Mouse (Mus musculus) megakaryocyte, adult 5-6 weeks (primary cell): ENCODE measurements around the gene Ssxb3. TPM values are rescaled to one million over a fixed set of nuclear protein-coding genes. Genes with fewer than 3 reads are reported as not detected.
"Not testable (repeated sequence)": the region's sequence is repeated elsewhere in the genome, so short reads cannot be mapped to it uniquely, and the experiment has no call there.

Experiments used
- ATAC-seq: 2 replicates; pipeline ENCODE4 v1.8.0; 2016; ENCODE audit warnings: mild to moderate bottlenecking, inconsistent platforms; ENCODE audit not compliant: poor library complexity, severe bottlenecking
- total RNA-seq, 2 experiments: library from RNA; stranded (forward) in 1 of 2; stranded (reverse) in 1 of 2; fragments of 153-499, 151-499 nt in 1 of 2; fragments of 221-1000, 200-1000 nt in 1 of 2; gene quantifications; 2 replicates each; pipeline versions ENCODE4 v1.2.3 to v1.2.4; 2015 to 2017

The Ssxb3 gene
- total RNA-seq (2015): not detected in 2 replicates
- total RNA-seq (2017): not detected in 2 replicates

DNA sequence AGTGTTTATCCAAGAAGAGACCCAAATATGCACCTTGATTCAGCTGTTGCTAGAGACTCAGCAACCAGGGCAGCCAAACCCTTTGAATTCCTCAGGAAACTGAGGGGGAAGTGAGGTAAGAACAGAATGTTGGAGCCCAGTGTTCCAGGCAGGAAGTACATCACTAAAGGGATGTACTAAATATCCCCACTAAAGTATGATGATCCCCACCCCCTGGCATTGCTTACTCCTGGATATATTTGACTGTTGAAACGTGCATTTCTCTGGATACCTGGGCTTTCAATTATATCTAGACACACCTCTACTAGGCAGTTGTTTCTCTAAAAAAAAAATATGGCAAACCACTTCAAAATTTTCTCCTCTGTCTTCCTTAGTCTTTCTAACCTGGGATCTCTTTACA, at the start of gene Ssxb3:
Gene Ssxb3 (minus strand): TSS at position 101 of the 400 bp plus-strand sequence.
- ATAC-seq: not testable (repeated sequence)

DNA sequence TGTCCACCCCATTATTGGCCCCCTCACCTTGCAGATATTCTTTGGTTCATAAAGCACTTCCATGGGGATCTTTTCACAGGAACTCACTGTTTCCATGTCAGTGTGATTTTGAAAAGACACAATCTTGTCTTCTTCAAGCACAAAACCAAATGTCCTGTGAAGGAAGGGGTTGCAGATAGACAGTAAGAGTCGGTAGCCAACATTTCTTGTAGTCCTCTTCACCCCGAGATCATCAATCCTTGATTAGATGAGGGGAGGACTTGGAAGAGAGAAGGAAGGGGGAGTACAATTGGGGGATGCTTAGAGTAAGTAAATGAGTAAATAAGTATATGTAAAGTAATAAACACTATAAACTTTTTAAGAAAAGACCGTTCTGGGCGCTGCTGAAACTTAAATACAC, 43.5 kb downstream of the Ssxb3 start, which contains the start of gene Ssxb6:
Gene Ssxb6 (minus strand): TSS at position 101 of the 400 bp plus-strand sequence.
- not testable (repeated sequence) for ATAC-seq

Other genes with a start within 250 kb of the Ssxb3 start
- not detected in 2 replicates for gene Ssxb9, start 224.8 kb downstream of the Ssxb3 start, total RNA-seq (2015)
- gene Ssxb9, start 224.8 kb downstream of the Ssxb3 start, total RNA-seq (2017): not detected in 2 replicates
- gene Ssxb1, start 178.5 kb downstream of the Ssxb3 start, total RNA-seq (2015): not detected in 2 replicates
- gene Ssxb1, start 178.5 kb downstream of the Ssxb3 start, total RNA-seq (2017): not detected in 2 replicates
- gene Ssxb2, start 130.1 kb downstream of the Ssxb3 start, total RNA-seq (2015): not detected in 2 replicates
- not detected in 2 replicates for gene Ssxb2, start 130.1 kb downstream of the Ssxb3 start, total RNA-seq (2017)
- gene Gm14459, start 66.9 kb downstream of the Ssxb3 start, total RNA-seq (2015): not detected in 2 replicates
- not detected in 2 replicates for gene Gm14459, start 66.9 kb downstream of the Ssxb3 start, total RNA-seq (2017)
- gene Ssxb6, start 43.6 kb downstream of the Ssxb3 start, total RNA-seq (2015): not detected in 2 replicates
- not detected in 2 replicates for gene Ssxb6, start 43.6 kb downstream of the Ssxb3 start, total RNA-seq (2017)
- not detected in 2 replicates for gene Ssxb8, start 99.0 kb upstream of the Ssxb3 start, total RNA-seq (2015)
- not detected in 2 replicates for gene Ssxb8, start 99.0 kb upstream of the Ssxb3 start, total RNA-seq (2017)
- gene Ssx9, start 156.6 kb upstream of the Ssxb3 start, total RNA-seq (2015): not detected in 2 replicates
- gene Ssx9, start 156.6 kb upstream of the Ssxb3 start, total RNA-seq (2017): not detected in 2 replicates
- not detected in 2 replicates for gene Ssxb5, start 211.9 kb upstream of the Ssxb3 start, total RNA-seq (2015)
- gene Ssxb5, start 211.9 kb upstream of the Ssxb3 start, total RNA-seq (2017): not detected in 2 replicates